Mouse (Mus musculus) 416B (cell line): ENCODE measurements around the gene Spata25.
"Not testable (repeated sequence)": the region's sequence is repeated elsewhere in the genome, so short reads cannot be mapped to it uniquely, and the experiment has no call there.

ENCODE experiments used
- DNase-seq: peaks from one replicate; pipeline ENCODE4 v3.0.0; 2011; ENCODE audit warnings: low read depth

Gene Spata25

DNA sequence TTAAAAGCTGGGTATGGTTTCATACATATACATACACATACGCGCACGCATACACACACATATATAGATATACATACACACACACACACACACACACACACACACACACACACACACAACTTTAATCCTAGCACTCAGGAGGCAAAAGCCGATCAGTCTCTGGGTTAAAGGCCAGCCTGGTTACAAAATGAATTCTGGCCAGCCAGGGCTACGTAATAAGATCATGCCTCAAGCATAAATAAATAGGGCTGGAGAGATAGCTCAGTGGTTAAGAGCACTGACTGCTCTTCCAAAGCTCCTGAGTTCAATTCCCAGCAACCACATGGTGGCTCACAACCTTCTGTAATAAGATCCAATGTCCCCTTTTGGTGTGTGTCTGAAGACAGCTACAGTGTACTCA, 27.2 kb upstream of the Spata25 start:
- not testable (repeated sequence) for DNase-seq

DNA sequence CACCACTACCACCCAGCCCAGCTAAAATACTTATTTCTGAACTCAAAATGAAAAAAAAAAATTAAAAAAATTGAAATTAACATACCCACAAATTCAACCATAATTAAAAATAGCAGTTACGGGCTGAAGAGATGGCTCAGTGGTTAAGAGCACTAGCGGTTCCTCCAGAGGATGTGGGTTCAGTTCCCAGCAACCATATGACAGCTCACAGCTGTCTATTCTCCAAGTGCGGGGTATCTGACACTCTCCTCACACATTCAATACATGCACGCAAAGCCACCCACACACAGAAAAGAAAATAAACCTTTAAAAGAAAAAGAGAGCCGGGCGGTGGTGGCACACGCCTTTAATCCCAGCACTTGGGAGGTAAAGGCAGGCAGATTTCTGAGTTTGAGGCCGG, 21.7 kb upstream of the Spata25 start:
- peak; percentile 29 for DNase-seq

DNA sequence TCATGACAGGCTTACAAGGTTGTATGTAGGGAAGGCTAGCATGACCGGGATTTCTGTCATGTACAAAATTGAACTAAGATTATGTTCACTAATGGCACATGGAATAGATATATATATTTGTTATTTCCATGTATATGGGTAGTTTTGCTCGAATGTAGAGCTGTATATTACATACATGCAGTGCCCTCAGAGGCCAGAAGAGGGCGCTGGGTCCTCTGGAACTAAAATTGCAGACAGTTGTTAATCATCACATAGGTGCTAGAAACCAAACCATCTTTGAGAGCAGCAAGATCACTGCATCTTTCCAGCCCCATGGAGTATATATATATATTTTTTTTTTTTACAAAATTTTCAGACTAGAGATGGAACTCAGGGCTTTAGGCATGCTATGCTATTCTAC, 17.4 kb upstream of the Spata25 start:
- DNase-seq = peak; percentile 32

DNA sequence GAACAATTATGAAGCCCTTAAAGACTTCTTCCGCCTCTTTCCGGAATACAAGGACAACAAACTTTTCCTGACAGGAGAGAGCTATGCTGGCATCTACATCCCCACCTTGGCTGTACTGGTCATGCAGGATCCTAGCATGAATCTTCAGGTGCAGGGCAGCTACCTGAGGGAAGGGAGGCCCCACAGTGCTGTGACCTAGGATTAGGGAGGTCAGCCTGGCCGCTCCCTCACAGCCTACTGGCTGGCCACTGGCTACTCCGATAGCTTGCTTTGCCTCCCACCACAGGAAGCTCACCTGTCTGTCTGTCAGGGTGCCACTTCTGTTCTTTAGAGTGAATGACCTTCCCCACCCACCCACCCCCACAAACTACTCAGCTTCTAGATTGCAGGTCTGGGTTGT, 6.8 kb upstream of the Spata25 start:
- no peak for DNase-seq

DNA sequence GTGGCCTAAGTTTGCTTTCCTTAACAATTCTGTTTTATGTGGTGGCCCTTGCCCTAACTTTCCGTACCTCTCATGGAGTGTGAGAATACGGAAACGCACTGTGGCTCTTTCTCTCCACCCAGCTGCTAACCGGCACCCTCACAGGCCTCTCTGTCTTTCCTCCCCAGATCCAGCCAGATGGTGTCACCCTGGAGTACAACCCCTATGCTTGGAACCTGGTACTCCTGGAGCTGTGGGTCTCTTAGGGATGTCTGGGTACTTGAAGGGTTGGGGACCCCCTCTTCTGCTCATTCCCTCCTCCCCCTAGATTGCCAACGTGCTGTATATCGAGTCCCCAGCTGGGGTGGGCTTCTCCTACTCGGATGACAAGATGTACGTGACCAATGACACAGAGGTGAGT, 6.2 kb upstream of the Spata25 start:
- DNase-seq = peak; percentile 42

DNA sequence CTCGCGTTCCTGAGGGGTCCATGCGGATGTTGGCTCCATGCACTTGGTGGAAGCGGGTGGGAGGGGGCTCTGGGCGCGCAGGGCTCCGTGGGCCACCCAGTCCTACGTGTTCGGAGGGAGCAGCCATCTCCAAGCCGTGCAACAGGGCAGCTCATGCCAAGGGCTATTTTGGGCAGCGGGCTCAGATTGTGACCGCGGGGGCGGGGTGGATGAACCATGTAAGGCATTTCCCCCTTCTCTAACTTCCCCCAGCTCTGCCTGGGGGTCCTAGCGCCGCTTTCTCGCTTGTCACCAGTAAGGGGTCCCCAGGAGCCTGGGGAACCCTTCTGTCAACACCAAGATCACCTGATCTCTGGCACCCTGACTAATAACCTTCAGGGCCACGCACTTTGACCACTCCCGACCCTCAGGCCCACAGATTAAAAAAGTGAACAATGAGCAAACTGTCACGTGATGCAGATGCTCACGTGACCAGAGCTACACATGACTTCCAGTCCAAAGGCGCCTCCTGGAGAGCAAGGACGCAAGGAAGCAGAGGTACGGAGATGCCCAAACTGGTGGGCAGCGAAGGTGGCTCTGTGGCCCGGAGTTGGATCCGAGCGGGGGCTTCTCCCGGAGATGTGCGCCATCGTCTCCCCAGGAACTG, 5.1 kb upstream of the Spata25 start, which contains the start of gene Neurl2:
Gene Neurl2 (minus strand): TSS at position 143 of the 646 bp plus-strand sequence.
- DNase-seq = peak; percentile 98

DNA sequence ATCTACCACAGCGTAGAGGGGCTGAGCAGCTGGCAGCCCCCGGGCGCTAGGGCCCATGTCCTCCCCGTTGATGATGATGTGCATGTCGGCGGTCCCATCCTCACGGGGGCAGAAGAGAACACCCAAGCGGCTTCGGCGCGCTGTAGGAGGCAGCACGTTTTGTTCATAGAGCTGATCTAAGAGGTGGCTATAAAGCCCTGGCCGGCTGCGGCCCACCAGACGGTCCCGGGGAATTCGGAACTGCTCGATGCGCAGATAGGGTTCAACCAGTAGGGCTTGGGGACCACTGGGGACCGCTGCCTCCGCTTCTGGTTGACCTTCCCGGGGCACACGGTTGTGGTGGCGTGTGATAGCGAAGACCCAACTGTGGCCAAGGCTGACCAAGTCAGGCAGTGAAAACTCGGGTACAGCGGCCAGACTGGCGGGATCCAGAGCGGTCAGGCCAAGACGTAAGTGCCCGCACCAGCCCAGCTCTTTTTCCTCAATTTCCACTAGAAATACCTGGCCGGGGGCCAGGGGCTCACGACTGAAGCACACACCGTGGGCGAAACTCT, 4.5 kb upstream of the Spata25 start, which contains the start of gene Ctsa:
Gene Ctsa (plus strand): TSS at position 126 of the 554 bp plus-strand sequence.
- DNase-seq = peak; percentile 86

DNA sequence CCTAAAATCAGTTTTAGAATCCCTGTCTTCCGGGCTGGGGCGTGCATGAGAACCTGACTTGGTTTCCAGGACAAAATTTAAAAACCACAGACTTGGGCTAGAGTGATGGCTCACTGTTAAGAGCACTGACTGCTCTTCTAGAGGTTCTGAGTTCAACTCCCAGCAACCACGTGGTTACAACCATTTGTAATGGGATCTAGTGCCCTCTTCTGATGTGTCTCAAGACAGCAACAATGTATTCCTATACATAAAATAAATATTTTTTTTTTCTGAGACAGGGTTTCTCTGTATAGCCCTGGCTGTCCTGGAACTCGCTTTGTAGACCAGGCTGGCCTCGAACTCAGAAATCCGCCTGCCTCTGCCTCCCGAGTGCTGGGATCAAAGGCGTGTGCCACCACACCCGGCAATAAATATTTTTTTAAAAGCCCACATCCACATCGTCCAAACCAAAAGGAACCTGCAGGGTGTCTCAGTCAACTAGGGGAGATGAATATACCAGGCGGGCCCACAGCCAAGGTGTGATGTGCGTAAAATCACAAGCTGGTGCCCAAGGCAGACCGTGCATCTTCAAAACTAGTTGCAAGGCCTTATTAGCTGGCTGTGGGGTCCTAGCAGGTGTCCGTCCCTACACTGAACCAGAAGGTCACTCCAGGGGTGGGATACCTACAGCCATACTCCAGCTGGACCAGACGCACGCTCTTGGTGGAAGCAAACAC, 3.9 kb upstream of the Spata25 start:
- DNase-seq = peak; percentile 32

DNA sequence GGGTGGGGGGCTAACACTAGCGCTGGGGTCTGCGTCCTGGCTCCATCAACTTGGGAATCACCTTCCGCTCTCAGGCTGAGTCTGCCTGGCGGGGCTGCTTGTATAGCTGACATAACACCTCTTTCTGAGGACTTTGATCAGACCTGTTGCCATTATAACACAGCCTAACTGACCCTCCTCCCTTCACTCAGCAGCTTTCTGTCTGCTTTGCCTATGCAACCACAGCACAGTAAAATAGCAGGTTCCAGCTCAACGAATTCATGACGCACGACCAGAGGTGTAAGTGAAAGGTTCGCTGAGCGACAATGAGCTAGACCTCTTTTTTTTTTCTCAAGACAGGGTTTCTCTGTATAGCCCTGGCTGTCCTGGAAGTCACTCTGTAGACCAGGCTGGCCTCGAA, 2.7 kb upstream of the Spata25 start:
- DNase-seq = no peak

DNA sequence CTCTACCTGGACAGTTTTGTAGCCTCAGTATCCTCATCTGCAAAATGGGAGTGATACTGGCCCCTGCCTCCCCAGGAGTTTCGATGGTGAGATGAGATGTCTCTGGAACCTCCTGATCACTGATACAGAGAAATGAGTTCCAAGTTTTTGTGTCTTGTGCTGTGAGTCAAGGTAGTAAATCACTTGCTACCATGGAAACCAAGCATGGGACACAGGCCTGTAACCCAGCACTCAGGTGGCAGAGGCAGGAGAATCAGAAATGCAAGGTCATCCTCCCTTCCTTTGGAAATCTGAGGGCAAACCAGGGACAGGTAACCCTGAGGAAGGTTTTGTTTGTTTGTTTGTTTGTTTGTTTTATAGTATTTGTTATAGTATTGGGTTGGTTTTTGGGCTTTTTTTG, 753 bp upstream of the Spata25 start:
- DNase-seq = no peak

DNA sequence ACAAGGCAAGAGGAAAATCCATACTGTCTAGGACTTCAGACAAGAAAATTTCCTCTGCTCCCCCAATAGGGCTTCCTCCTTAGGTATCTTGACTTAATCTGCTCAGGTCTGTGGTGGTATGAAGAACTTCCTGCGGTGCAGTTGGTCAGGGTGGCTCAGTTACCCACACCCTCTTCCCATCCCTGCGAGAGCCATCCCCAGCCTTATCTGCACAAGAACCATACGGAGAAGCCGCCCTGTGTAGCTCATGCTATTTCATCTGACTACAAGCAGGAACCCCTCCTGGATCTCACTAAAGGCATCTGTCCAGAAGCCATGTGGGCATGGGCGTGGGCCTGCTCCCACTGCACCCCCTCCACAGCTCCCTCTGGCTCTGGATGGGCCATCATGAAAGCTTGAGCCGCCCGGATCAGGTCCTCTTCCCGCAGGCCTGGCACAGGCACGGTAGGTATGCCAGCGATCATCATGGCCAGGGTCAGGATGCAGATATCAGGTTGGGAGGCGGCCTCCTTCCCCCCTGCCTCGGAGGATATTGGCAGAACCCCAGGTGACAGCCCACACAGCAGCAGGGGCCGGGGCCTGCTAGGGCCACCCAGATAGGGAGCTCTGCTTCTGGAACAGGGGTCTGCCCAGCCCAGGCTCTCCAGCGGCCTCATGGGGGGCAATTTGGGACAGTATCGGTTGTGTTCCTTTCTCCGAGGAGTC, 1.0 kb downstream of the Spata25 start:
- no peak for DNase-seq

DNA sequence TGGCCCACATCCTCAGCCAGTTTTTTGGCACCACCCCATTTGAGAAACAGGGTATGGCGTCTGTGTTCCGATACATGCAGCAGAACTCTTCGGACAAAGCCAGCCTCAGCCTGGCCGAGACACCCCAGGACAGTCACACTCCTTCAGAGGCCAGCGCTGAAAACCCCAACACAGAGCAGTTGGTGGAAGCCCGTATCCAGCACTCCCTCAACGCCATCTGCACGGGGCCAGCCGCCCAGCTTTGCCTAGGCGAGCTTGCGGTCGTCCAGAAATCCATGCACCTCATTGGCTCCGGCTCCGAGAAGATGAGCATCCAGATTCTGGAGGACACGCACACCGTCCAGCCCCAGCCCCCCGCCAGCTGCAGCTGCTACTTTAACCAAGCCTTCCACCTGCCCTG, 2.8 kb downstream of the Spata25 start:
- DNase-seq = no peak

DNA sequence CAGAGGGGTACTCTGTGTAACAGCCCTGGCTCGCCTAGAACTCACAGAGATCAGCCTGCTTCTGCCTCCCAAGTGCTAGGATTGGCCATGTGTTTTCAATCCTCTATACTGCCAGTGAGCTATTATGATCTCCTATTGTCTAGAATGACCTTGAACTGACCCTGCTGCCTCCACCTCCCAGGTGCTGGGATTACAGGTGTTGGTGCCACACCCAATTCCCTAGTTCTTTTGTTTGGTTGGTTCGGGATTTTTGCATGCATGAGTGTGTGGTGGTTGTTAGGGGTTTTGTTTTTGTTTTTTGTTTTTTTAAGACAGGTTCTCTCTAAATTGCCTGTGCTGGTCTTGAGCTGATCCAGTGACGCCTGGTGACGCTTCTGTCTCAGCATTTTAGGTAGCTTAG, 4.4 kb downstream of the Spata25 start:
- no peak for DNase-seq

DNA sequence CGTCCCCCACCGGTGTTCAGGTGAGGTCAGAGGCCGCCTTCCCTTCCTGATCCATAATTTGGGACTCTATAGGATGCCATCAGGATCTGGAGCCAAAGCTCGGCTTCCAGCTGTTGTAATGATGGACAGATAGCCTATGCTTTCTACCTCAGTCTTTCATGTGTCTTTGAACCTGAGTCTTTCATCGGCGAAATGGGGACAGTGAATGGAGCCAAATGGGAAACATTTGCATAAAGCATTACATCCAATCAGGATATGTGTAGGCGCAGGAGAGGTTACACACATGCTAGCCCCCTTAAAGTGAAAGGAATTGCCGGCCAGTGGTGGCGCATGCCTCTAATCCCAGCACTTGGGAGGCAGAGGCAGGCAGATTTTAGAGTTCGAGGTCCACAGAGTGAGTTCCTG, 5.2 kb downstream of the Spata25 start:
- peak; percentile 82 for DNase-seq

DNA sequence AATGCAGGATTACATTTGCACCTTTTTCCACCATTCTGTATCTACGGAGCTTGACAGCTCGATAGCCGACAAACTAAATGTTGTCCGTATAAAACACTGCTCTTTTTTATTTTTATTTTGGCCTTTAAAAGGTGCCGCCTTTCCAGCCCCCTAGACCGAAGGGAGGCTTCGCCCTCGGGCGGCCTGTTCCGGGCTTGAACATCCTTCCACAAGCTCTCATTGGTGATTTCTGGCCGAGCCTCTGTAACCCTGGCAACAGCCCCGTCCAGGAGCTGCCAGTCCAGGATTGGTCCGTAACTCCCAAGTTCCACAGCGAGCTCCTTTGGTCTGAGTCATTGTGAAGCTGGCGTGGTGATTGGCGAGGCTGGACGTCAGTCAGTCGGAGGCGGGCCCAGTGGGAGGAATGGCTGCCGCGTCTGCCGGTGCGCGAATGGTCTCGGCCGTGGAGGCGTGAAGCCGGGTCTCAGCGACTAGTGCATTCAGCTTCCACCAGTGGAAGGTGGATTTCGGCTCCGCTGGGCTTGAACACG, 5.6 kb downstream of the Spata25 start, which contains the start of gene Zswim1:
Gene Zswim1 (plus strand): TSS at position 51 of the 530 bp plus-strand sequence.
- DNase-seq = peak; percentile 98

DNA sequence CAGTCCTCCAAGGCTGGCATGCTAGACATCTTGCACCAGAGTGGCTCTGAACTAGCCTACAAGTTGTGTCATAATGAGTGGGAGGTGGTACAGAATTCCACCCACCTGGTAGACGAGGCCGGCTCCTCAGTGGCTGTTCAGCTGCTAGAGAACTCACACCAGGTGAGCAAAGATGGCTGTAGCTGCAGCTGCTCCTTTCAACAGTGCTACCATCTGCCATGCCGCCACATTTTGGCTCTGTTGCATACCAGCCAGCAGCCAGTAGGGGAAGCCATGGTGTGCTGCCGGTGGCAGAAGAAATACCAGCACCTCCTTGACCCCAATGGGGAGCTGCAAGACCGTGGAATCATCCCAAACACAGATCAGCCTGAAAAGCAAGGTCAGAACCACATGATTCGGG, 7.3 kb downstream of the Spata25 start:
- no peak for DNase-seq

DNA sequence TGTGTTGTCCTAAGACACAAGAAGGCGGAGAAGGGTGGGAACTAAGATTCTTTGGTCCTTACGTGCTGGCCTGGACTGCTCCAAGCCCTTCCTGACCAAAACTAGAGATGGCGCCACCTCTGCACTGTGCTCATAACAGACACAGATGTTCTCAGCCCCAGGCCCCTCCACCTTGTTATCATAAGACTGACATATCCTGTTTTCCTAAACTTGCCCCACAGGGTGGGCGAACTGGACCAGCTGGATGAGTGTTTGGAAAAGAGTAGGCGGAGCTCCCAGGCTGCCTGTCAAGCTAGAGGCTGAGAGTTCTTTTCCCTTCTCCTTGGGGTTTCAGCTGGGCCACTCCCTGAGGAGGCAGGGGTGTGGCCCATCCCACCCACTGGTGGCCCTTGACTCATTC, 10.6 kb downstream of the Spata25 start:
- no peak for DNase-seq

DNA sequence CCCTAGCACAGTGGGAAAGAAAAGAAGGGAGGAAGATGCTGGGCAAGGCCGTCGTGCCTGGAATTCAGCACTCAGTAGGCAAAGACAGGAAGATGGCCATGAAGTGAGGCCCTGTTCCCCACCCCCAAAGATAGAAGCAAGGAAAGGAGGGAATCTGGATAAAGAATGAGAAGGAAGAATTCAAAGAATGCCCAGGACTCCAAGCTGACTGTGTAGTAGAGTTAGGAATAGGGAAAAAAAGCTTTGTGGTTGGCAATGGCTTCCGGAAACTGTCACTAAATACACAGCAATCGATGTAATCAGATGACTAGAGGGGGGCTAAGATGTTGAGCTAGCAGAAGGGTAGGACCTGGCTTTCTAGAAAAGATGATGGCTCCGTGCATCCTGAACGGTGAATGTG, 11.1 kb downstream of the Spata25 start:
- DNase-seq = no peak

DNA sequence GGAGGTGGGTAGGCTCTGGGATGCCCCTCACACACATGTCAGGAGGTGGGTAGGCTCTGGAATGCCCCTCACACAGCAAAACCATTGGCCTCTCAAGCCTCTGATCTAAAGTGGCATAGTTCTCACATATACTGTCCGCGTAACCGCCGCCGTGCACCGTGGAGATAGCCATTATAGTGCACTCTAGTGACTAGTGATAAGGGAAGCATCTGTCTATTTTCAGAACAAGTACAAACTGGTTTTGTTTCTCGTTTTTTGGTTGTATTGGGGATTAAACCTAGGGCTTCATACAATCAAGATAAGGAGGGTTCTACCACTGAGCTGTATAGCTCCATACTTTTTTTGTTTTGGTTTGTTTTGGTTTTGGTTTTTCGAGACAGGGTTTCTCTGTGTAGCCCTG, 12.5 kb downstream of the Spata25 start:
- no peak for DNase-seq

DNA sequence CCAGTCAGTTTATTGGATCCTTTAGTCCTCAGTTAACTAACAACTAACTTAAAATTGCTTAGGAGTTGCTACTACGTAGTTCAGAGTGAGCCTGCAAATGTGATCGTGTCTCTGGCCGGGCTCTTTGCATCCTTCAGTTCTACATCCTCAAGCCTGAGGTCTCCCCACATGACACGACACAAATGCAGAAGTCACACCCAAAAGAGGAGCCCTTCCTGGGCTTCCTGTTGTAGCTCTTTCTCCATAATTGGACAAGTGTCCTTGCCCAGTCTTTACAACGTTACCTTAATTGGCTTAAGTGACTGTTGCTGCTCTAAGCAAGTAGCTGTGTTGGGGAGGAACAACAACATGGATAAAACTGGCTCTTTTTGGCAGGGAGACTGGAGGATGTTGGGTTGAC, 13.0 kb downstream of the Spata25 start:
- peak; percentile 47 for DNase-seq

DNA sequence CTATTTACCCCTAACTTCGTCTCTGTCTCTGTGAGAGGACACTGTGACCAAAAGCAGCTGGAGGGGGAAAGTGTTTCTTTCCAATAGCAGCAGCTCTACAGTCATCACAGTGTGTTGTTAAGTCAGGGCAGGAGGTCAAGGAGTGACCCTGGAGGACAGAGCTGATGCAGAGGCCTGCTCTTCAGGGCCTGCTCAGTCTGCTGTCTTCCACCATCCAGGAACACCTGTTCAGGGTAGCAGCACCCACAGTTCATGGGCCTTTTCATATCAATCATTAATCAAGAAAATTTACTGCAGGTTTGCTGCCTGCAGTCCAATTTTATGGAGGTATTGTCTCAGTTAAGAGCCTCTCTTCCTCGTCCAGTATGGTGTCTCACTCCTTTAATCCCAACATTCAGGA, 14.8 kb downstream of the Spata25 start:
- DNase-seq = no peak

DNA sequence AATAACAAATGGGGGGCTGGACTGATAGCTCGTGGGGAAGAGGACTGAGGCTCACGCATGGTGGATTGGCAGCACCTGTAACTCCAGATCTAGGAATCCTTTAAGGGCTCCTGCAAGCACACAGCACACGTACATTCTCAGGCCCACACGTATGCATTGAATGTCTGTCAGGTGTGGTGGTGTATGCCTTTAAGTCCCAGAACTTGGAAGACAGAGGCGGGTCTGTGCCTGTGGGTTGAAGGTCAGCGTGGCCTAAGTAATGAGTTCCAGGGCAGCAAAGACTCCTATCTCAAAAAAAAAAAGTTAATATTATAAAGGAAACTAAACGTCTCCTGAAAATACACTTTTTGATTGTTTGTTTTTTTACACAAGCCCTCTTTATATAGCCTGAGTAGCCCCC, 21.7 kb downstream of the Spata25 start:
- no peak for DNase-seq

DNA sequence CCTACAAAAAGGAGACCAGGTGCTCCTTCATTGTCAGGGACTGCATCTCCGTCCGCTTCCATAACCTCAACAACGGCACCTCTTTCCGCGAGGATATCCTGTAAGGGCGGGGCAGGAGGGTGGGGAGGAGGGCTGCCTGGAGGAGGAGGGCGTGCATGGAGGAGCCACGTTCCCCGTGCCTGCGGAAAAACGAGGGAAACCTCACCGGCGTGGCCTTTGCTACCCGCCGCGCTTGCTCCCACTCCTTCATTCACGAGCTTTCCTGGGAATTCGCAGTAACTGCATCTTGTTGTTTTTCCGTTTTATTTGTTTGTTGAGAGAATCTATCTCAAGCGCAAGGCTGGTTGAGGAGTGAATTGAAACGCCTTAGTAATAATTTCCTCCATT, 23.0 kb downstream of the Spata25 start:
- no peak for DNase-seq
